Mouse (Mus musculus) cerebral cortex, adult 2 months (tissue): Measurements from ENCODE around the gene Prkg1.

Source experiments
- WGBS: fragments of 180-500 bp; shearing (Covaris S2); methylation state at CpG from one replicate; pipeline ENCODE4 v1.1.7; 2018; 5-methylcytosine and 5-hydroxymethylcytosine counted together

Gene Prkg1

DNA sequence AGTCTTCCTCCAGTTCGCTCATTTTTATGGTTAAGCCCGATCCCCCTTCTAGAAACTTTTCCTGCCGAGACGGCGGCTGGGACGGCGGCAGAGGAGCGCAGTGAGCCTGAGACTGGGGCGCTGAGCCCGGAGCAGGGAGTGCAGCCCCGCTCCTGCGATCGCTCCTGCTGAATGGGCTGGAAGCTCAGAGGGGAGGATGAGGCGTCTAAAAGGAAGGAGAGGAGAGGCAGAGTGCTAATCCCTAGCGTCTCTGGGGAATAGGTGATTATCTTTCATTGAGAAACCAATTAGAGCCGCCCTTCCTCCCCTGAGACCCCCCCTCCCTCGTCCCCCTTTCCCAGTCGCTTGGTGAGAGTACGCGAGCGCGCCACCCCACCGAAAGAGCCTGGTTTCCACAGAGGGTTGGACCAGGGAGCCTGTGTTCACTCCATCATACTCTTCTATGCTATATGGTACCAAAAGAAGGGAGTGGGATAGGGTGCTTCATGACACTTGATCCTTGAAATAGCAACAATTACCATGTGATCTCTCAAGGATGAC is at the start of gene Prkg1:
TSS of gene Prkg1 (minus strand) at position 233 of the 540 bp plus-strand sequence.
- 2% methylated on average over 23 of the region's 23 CpGs for WGBS

DNA sequence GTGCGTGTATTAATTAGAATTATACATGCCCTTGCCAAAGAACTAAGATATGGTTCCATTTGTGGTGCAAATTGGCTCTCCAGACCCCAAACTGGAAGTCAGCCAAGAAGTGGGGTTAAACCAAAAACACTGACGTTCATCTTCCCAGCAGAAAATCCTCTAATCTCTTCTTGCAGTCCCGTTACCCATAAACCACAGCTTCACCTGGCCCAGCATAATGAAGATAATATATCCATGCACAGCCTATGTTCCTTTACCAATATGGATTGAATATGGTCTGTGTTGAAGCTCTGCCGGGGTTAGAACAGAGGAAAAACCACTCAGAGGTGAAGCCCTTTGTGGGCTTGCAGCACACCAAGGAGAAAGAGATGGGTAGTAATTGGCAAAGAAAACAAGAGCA is 48.3 kb upstream of the Prkg1 start:
- 74% methylated on average over 4 of the region's 4 CpGs for WGBS

DNA sequence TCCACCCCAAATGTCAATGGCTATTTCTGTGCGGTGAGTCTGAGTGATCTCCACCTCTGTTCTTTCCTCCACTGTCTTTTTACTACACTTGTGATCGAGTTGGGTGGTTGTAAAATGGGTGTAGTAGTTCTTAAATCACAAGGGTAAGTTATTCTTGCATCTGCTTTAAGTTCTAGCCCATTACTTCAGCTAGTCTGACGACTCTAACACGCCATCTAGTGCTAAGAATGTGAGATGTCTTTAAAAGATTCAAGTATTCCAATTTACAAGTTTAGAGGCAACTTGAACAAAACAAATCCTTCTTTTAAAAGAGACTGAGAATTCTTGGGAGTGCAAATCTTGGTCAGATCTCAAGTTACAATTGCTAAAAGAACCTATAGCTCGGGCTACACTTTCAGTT is 46.5 kb upstream of the Prkg1 start:
- WGBS: 39% methylated on average over 5 of the region's 5 CpGs

DNA sequence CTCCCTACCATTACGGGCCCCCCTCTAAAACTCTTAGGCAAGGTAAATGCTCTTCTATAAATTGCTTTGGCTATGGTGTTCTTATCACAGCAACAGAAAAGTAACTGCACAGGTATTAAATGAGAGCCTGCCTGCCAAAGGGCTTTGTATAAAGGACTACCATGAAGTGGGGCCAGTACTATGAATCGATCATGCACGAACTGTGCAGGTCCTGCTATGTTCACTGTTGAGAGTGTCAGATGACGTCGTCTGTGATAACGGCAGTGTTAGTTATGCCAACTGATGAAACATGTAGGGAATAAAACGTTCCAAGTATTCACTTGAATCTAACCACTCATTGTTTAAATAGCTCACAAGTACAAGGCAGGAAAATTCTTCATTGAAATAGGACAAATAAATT is 40.6 kb upstream of the Prkg1 start:
- WGBS: 49% methylated on average over 7 of the region's 7 CpGs

DNA sequence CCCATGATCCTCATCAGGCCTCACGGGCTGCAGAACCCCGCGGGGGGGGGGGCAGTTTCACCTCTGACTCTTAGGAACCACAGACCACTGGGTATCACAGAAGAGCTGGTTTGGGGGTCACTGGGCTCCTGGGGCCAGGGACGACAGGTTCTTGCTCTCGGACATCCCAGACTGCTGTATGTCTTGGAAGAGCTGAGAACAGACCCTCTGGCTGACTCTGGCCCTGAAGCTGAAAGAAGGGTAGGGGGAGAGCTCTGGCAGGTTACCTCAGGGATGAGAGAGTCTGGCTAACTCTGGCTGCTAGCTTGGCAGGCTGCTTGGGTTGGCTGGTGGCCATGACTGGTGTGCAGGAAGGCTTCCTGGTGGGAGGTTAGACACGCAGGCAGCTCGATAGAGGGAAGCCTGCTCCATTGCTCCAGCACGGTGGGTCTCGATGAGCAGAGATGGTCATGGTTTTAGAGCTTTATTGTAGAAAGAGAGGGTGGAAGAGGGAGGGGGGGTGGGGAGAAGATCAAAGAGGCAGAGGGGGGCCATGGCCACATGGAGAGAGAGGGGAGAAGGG is 30.7 kb upstream of the Prkg1 start:
- WGBS: 43% methylated on average over 9 of the region's 9 CpGs

DNA sequence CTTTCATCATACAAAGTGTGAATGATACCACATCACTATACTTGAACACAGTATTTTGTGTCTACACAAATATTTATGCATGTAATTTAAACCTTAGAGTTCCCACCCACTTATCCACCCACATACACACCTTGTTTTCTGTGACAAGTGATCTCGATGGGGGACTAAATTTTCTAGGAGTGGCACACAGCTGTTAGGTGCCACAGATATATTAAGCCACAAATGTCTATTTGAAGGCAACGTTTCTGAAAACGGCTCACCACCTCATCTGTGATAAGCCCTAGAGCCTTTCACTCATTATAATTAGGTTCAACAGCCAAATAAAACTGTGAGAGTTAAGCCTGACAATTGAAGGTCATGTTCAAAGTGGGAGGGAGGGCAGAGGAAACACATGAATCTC is 26.9 kb upstream of the Prkg1 start:
- WGBS: 43% methylated on average over 3 of the region's 3 CpGs

DNA sequence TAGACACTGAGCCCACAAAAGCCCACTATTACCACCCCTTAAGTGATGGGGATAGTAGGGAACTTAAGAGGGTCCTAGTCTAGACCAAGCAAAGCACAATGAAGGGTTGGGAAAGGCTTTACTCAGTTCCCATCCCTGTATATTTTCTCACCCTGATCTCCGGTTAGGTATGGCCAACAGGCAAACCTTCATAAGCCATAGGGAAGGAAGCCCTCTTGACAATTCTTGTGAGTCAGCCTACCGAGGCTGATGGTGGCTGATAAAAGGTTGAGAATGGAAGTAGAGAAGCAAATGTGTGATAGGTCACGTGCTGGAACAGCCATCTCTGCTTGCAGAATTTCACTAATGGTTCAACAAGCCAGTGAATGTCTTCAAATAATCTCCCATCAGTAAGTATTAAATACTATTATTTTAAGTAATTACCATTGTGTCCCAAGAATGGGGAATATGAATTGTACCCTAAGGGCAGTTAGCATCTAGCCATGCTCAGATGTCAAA is 16.7 kb upstream of the Prkg1 start:
- WGBS: 92% methylated on average over 3 of the region's 3 CpGs

DNA sequence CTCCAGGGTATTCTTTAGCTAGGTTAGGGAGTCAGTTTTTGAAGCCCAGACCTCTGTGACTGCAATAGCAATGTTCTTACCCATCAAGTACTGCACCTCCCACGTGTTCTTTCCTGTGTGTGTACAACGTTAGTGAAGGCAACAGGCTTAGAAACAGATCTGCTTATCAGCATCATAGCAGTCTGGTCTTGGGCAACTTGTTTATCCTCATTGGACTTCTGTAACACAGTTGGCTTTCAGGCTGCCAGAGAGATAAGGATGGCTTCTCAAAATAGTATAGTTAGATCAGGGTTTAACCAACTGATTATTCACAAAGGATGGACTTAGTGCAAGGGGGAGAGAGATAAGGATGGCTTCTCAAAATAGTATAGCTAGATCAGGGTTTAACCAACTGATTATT is 16.2 kb upstream of the Prkg1 start:
- 47% methylated on average over 2 of the region's 2 CpGs for WGBS

DNA sequence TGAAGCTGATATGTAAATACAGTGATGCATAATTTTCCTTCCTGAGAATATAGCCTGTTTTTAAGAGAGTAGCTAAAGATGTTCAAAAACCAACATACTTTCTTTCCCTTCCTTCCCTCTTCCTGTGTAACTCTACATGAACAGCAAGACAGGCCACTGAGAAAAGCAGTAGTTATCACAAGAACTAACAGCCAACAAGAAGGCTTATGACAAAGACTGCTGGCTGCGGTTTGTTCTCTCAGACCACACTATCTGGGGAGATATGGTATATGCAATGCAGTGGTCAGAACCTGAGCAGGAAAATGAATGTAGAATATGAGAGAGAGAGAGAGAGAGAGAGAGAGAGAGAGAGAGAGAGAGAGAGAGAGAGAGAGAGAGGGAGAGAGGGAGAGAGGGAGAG is 15.4 kb upstream of the Prkg1 start:
- 93% methylated on average over 1 of the region's 1 CpGs for WGBS

DNA sequence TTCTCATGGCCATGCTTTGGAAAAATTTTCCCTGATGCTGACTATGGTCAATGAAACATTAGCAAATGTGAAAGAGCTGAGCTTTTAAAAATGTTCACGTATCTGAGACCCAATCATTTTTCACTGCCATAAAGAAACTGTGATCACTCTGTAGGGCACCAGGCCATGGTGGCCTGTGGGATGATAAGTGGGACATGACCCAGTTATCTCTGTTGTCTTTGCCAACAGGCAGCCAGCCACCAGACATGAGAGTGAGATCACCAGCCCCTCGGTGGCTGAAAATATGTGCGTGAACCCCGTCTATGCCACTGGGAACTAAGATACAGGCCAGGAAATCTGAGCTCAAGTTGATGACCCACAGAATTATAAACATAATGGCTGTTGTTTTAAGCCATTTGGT is 14.2 kb upstream of the Prkg1 start:
- 68% methylated on average over 4 of the region's 4 CpGs for WGBS

DNA sequence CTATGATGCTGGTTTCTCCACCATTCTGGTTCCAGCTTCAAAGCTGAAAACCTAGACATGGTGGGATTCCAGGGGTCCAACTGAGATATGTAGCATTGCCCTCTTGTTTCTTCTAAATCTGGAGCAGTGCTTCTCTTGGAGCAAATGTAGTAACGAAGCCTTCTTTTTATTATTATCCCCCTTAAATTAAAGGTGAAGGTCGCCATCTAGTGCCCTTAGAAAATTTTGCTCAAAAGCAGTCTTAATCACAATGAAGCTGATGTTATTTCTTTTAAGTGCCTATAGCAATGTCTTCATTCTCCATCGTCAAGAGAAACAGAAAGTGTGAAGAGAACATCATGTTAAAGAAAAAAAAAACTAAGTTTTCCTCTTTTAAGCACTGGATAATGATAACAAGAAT is 2.2 kb upstream of the Prkg1 start:
- 11% methylated on average over 3 of the region's 3 CpGs for WGBS

DNA sequence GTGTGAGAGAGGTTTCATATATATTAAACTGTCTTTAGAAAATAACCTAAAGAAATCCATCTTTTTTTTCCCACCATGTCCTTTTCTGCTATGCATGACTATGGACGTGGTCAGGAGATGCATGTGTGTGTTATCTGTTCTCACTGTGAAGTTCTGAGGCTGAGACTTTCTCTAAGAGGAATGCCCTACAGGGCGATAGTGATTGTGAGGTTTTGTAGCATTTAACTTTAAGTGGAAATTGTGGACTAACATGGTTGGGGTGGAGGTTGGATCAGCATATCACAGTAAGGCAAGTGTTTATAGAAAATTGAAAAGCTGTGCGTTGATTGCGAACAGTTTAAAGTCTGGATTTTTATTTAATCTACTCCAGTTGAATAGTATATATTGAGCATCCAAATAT is 618 bp upstream of the Prkg1 start:
- 67% methylated on average over 4 of the region's 4 CpGs for WGBS

DNA sequence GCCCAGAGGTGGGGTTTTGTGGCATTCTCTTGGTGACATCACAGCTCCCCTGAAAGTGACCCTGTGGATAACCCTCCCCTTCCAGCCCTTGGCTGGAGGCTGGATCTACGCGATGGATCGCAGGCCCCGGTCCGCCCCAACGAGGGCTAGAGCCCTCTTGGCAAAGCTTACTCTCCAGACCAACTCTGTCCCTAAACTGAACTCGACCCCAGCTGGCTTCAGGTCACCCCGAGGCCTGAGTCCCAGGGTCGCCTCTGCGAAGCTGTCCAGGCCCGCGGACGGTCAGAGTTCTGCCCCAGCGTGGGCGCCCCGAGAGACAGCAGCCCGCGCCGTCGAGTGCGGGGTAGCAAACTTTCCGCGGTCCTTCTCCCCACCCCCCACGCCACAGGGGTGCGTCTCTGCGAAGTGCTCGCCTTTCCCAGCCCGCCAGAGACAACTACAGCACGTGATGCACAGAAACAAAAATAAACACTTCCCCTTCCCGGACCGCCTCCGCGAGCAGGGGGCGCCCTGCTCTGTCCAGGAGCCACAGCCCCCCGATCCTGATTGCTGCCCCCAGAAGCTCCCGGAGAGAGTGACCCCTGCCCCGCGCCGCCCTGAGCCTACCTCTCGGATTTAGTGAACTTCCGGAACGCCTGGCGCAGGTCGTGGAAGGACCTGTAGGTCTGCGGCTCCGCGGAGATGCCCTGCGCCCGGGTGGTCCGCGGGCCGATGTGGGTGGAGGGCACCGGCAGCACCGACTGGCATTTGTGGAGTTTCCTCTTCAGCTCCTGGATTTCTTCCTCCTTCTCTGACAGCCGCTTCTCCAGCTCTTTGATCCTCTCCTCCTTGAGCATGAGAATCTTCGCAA is 657 bp downstream of the Prkg1 start:
- 2% methylated on average over 56 of the region's 56 CpGs for WGBS

DNA sequence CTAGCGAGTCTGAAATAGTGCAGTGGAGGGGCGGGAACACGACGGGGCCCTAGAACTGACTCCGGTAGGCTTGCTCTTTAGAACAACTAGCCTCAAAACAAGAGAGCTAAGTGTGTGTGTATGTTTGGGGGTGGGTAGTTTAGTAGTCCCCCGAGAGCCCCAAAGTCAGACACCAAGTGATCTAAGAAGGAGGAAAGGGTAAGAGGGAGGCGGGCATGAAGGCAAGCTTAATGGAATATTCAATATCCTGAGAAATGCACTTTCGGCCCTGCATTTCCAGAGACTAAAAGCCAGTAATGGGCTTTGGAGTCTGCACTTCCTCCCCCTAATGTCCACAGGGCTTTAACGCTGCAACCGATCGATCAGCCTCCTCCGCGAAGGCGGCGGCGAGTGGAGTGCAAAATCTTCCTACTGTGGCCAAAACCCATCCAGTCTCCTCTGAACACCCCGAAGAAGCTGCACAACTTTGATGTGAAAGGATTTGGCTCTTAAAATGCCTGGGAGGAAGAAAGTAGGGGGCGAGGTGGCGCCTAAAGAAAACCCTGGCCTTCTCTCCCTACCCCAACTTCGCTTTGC is 1.5 kb downstream of the Prkg1 start:
- WGBS: 37% methylated on average over 20 of the region's 20 CpGs

DNA sequence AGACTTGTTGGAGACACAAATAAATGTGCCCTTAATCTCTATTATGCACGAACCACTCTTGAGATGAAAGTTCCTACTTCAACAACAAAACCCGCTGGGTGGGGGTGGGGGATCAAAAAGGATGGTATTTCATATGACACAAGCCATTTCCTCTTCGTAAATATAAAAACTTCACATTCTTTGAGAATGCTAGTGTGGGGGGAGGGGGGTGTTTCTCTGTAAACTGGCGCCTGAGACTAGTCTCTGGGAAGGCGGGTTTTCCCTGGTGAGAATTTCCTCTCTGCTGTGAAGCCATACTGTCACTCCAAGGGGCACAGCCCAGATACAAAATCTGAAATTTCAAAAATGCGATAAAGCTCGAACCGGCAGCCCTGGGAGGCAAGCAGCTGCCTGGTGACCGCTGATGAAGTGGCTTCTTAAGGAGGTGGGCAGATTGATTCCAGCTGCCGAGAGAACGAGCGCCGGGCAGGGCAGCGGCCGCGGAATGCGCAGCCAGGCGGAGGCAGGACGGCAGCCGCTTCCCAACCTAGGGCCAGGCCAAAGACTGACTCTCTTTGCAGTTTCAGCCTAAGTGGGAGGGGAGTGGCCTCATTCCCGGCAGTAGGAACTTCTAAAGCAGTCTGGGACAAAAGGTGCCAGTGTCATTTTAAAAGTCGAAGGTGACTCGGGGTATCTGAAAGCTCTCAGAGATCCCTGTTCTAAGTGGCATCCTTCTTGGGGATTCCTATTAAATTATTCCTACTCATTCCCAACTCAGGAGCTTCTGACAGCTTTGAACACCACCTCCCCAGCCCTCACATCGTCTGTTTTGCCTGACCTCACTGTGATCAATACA is 2.2 kb downstream of the Prkg1 start:
- WGBS: 8% methylated on average over 24 of the region's 24 CpGs

DNA sequence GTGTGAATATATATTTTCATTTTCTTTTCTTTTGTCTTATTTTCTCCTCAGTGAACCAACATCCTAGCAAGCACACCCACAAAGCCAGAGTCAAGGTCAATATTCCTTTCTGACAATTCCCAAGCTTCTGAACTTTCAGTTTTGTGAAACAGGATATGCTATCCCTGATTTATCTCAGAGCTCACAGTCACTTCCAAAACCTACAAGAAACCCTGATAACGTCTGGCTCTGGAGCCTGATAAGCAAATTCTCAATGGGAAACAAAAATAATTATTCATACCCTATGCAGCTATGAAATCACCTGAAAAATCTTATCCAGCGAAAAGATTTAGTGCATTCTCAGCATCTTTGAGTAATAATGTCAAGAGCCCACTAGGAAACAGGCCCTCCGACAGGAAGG is 5.0 kb downstream of the Prkg1 start:
- WGBS: 84% methylated on average over 3 of the region's 3 CpGs

DNA sequence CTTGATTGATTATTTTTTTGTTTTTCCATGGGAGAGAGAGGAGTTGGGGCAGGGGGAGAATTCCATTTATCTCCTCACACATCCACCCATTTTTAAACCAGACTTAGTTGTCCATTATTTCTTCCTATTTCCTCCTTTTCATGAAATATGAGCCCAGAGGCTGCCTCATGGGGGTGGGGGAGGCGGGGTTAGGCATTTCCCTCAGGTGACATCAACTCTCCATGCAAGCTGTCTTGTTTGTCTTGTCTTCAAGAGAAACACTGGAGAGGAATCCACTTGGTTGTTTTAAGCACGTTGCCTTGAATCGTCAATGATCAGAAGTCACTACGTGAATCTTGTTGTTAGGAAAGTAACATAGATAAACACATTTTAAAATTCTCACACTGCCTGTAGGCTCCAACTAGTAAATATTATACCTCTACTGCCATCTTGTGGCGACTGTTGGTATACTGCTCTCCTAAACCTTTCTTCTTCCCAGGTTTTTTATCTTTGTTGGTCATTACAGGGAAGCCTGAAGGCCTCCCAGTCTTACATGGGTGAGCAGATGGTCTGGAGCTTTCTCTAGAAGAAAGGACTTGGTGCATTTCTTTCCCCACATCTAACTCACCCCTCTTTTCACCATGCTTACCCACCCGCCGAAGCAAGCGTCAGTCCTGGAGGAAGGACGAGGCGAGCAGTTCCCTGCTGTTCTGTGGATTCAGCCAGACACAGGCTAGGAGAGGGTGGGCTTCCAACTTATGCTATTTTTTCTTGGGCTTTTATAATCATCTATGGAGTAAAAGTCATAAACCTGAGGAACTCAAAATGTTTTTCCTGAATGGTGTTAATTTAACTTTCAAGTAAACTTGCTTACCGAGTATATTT is 8.7 kb downstream of the Prkg1 start:
- WGBS: 46% methylated on average over 11 of the region's 11 CpGs

DNA sequence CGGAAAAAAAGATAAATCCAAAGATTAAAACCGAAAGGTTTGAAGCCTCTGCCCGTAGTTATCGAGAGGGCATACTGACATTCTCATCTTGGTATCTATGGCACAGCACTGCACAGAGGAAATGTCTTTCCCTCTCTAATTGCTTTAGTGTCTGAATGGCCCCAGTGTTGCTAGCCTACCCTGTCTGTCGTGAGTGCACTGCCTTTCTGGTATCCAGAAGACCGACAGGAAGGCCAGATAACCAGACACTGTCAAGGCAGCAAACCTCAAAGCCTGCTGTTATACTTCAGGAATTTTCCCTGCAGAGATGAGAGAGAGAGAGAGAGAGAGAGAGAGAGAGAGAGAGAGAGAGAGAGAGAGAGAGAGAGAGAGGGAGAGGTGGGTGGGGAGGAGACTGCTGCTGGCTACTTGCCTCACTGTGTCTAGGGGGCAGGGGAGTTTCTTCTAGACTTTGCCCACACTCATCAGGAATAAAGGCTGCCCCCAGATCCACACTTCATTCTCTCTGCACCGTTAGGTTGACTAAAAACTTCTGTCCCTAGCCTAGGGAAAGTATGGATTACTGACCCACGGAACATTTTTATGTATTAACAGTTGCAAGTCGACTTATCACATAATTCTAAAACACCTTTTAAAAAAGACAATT is 10.1 kb downstream of the Prkg1 start:
- 67% methylated on average over 9 of the region's 9 CpGs for WGBS

DNA sequence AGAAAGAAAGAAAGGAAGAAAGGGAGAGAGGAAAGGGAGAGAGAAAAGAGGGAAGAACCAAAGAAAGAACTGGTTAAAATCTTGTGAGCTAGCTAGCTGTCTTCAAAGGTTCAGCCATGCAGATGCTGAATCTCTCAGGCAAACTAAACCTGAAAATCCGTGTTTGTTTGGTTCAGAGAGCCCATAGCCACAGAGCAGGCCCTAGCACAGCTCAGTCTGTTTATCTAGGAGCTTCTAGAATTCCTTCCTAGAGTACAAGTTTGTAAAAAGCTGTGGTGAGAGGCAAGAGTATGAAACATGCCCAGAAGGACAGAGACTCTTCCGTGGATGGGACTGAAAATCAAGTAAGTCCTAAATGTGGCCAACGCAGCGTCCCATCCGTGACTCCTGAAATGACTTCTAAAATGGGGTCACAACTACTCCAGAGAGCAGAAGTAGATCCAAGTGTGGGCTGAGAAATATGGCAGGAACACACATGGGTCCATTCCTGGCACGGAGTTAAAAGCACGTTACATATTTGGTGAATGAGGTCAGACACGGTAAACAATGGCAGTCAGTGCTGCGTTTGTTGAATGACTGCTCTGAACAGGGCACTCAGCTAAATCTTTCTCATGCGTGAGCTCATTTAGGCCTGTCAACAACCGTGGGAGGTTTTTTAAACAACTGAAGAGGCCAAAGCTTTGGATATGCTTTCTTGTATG is 13.7 kb downstream of the Prkg1 start:
- 55% methylated on average over 11 of the region's 11 CpGs for WGBS

DNA sequence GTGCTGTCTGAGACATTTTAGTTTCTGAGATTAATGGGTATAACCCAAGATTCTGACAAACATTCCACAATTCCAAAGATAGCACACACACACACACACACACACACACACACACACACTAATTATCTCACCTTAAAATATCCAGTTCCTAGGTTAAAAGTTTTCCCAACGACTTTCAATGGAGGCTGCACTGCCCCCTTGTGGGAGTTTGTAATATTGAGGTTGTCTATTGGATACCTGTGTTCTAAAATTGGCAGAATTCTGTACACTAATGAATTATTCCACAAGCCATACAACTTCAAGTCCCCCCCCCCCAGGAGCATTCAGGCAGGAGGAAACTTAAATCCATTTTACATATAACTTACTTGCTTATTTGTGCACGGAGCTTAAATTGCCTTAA is 18.2 kb downstream of the Prkg1 start:
- 9% methylated on average over 2 of the region's 2 CpGs for WGBS
